Mouse (Mus musculus) liver, adult 2 months (tissue): Measurements from ENCODE around the gene Zfp763. TPM values are rescaled to one million over a fixed set of nuclear protein-coding genes. Genes with fewer than 3 reads are reported as not detected.

Experiments used
- DNase-seq: peaks from one replicate; pipeline ENCODE4 v3.0.0-alpha.2; 2011; ENCODE audit warnings: low read depth, low spot score; ENCODE audit errors: extremely low read depth
- H3K27ac ChIP-seq: fragments of 200-500 bp; replicated peaks from 2 replicates; pipeline ENCODE4 v1.5.1; 2012; ENCODE audit warnings: low read depth, mild to moderate bottlenecking, control low read depth, inconsistent platforms, low read length; ENCODE audit not compliant: insufficient read depth
- H3K27me3 ChIP-seq: fragments of 200-500 bp; 2 replicates; pipeline ENCODE4 v1.6.1; 2012; ENCODE audit warnings: mild to moderate bottlenecking, moderate library complexity, low read length, inconsistent platforms; ENCODE audit not compliant: control insufficient read depth, insufficient read depth
- H3K36me3 ChIP-seq: fragments of 200-500 bp; 2 replicates; pipeline ENCODE4 v1.6.1; 2012; ENCODE audit warnings: low read length, inconsistent platforms; ENCODE audit not compliant: control insufficient read depth, insufficient read depth
- H3K4me1 ChIP-seq: fragments of 200-500 bp; 2 replicates; pipeline ENCODE4 v1.6.1; 2011; ENCODE audit warnings: low read length; ENCODE audit not compliant: control insufficient read depth, insufficient read depth
- H3K4me3 ChIP-seq: fragments of 200-500 bp; 2 replicates; pipeline ENCODE4 v1.5.1; 2011; ENCODE audit warnings: low read depth, mild to moderate bottlenecking, control low read depth, low read length, moderate library complexity; ENCODE audit not compliant: insufficient read depth
- H3K79me2 ChIP-seq: fragments of 200-500 bp; 2 replicates; pipeline ENCODE4 v1.6.1; 2012; ENCODE audit warnings: inconsistent platforms, mild to moderate bottlenecking, low read length, moderate library complexity; ENCODE audit not compliant: control insufficient read depth, insufficient read depth
- H3K9ac ChIP-seq: fragments of 200-500 bp; 2 replicates; pipeline ENCODE4 v1.6.1; 2012; ENCODE audit warnings: low read depth, mild to moderate bottlenecking, control low read depth, inconsistent platforms, low read length
- CTCF ChIP-seq: fragments of 200-500 bp; IDR thresholded peaks from 2 replicates; pipeline ENCODE4 v1.5.1; 2011; ENCODE audit warnings: low read depth, low read length, control low read depth
- POLR2A ChIP-seq: fragments of 200-500 bp; IDR thresholded peaks from 2 replicates; pipeline ENCODE4 v1.6.1; 2011; ENCODE audit warnings: low read length, control low read depth; ENCODE audit not compliant: insufficient read depth; ENCODE audit errors: extremely low read depth
- WGBS: fragments of 180-500 bp; shearing (Covaris S2); methylation state at CpG from one replicate; pipeline ENCODE4 v1.1.7; 2018; 5-methylcytosine and 5-hydroxymethylcytosine counted together
- polyA plus RNA-seq: library from polyadenylated mRNA; depleted of rRNA; stranded (reverse); fragments of >200 nt; gene quantifications from 2 replicates; pipeline ENCODE4 v1.2.3, GENCODE M21; 2012; rRNA removed
- total RNA-seq: library from RNA; depleted of rRNA; stranded (reverse); fragments of >200 nt; gene quantifications from 2 replicates; pipeline ENCODE4 v1.2.3, GENCODE M21; 2014; rRNA removed

Gene Zfp763
- total and polyA plus RNA-seq, 2 experiments: 0.23 to 3.9 TPM

DNA sequence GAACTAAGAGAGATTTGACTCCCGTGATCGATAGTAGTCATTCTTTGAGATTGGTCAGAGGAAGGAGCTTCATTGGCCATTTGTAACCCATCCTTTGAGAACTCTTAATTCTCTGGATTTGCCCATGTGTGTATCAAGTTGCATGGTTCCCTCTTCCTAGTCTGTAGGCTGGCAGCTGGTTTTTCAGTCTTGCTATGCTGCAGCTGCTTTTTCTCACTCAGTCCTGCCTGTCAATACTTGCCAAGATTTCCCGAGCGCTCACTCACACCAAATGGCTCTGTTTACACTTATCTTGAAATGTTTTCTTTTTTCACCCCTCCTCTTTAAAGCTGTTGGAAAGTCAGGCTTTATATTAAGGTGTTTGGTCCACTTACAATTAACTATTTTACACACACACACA lies 51.8 kb downstream of the Zfp763 start:
- no peak overlapping the region for H3K4me3 ChIP-seq
- H3K36me3 ChIP-seq: peaks cover 29% of the 10 kb centered on the region
- no peaks in the 10 kb centered on the region for H3K4me1 ChIP-seq
- H3K79me2 ChIP-seq: no peaks in the 10 kb centered on the region; the same call in 1 of the 2 replicates
- no peak for DNase-seq
- H3K9ac ChIP-seq: no peak overlapping the region
- H3K27me3 ChIP-seq: peaks cover 3% of the 10 kb centered on the region; the same call in 1 of the 2 replicates
- no peak overlapping the region for H3K27ac ChIP-seq
- TF ChIP-seq CTCF (no peak), POLR2A (no peak)
- 90% methylated on average over 4 of the region's 4 CpGs for WGBS

Other genes with a start within 250 kb of the Zfp763 start
- 33.0 and 40.9 TPM in 2 replicates for gene Zfp871, start 245.1 kb downstream of the Zfp763 start, total RNA-seq
- gene Zfp871, start 245.1 kb downstream of the Zfp763 start, polyA plus RNA-seq: 6.7 and 8.1 TPM in 2 replicates
- gene Zfp811, start 223.5 kb downstream of the Zfp763 start, total RNA-seq: 0.07 and 0.09 TPM in 2 replicates
- gene Zfp811, start 223.5 kb downstream of the Zfp763 start, polyA plus RNA-seq: not detected in 2 replicates
- gene Zfp799, start 203.1 kb downstream of the Zfp763 start, total RNA-seq: 3.8 TPM in 2 replicates
- gene Zfp799, start 203.1 kb downstream of the Zfp763 start, polyA plus RNA-seq: 1.2 and 3.2 TPM in 2 replicates
- 2.4 and 2.7 TPM in 2 replicates for gene Zfp870, start 141.8 kb downstream of the Zfp763 start, total RNA-seq
- gene Zfp870, start 141.8 kb downstream of the Zfp763 start, polyA plus RNA-seq: 0.70 and 1.1 TPM in 2 replicates
- gene Cyp4f14, start 116.1 kb downstream of the Zfp763 start, total RNA-seq: 332 and 362 TPM in 2 replicates
- 529 and 597 TPM in 2 replicates for gene Cyp4f14, start 116.1 kb downstream of the Zfp763 start, polyA plus RNA-seq
- gene Cyp4f13, start 86.0 kb downstream of the Zfp763 start, total RNA-seq: 62.2 and 69.0 TPM in 2 replicates
- 83.7 and 109 TPM in 2 replicates for gene Cyp4f13, start 86.0 kb downstream of the Zfp763 start, polyA plus RNA-seq
- 2.1 and 3.2 TPM in 2 replicates for gene Zfp472, start 67.6 kb downstream of the Zfp763 start, total RNA-seq
- gene Zfp472, start 67.6 kb downstream of the Zfp763 start, polyA plus RNA-seq: 0.24 and 0.28 TPM in 2 replicates
- 3.4 and 4.5 TPM in 2 replicates for gene Zfp952, start 40.3 kb downstream of the Zfp763 start, total RNA-seq
- 1.0 and 1.4 TPM in 2 replicates for gene Zfp952, start 40.3 kb downstream of the Zfp763 start, polyA plus RNA-seq
- gene 4921501E09Rik, start 34.7 kb upstream of the Zfp763 start, total RNA-seq: not detected in 2 replicates
- not detected in 2 replicates for gene 4921501E09Rik, start 34.7 kb upstream of the Zfp763 start, polyA plus RNA-seq
- gene Zfp563, start 55.9 kb upstream of the Zfp763 start, total RNA-seq: 3.9 and 5.1 TPM in 2 replicates
- 0.65 and 0.91 TPM in 2 replicates for gene Zfp563, start 55.9 kb upstream of the Zfp763 start, polyA plus RNA-seq
- not detected in 2 replicates for gene Morc2b, start 106.3 kb upstream of the Zfp763 start, total RNA-seq
- not detected in 2 replicates for gene Morc2b, start 106.3 kb upstream of the Zfp763 start, polyA plus RNA-seq
- gene Olfr55, start 135.0 kb upstream of the Zfp763 start, total RNA-seq: not detected in 2 replicates
- gene Olfr55, start 135.0 kb upstream of the Zfp763 start, polyA plus RNA-seq: not detected in 2 replicates
- not detected in 2 replicates for gene Olfr239, start 157.9 kb upstream of the Zfp763 start, total RNA-seq
- gene Olfr239, start 157.9 kb upstream of the Zfp763 start, polyA plus RNA-seq: not detected in 2 replicates
- 0.07 TPM in 1 of 2 replicates, not detected in the other for gene Olfr1564, start 188.3 kb upstream of the Zfp763 start, total RNA-seq
- gene Olfr1564, start 188.3 kb upstream of the Zfp763 start, polyA plus RNA-seq: not detected in 2 replicates
- 7.9 and 8.7 TPM in 2 replicates for gene Zfp955a, start 221.7 kb upstream of the Zfp763 start, total RNA-seq
- gene Zfp955a, start 221.7 kb upstream of the Zfp763 start, polyA plus RNA-seq: 0.82 and 0.88 TPM in 2 replicates
- gene Olfr63, start 231.3 kb upstream of the Zfp763 start, total RNA-seq: not detected in 2 replicates
- gene Olfr63, start 231.3 kb upstream of the Zfp763 start, polyA plus RNA-seq: not detected in 2 replicates